8 mouse cellular contexts compared by ENCODE assay signal in genomic region chr2:152678302-152678701, GRCm38 (mm10). TPM values are rescaled to one million over a fixed set of nuclear protein-coding genes. Genes with fewer than 3 reads are reported as not detected.
DNase-seq lines count a peak whose midpoint lies in the region; ATAC-seq and TF ChIP-seq lines count a peak whose summit lies in the region.

No protein-coding gene starts in this region.

- H3K4me1 ChIP-seq in cerebellum, adult 2 months (ENCODE audit: control insufficient read depth, insufficient read depth, low read length): peaks cover 22% of the 10 kb centered on the region
- H3K4me1 ChIP-seq in forebrain, embryonic 16.5 days (replicated peaks; ENCODE audit: control insufficient read depth, insufficient read depth, low read length): peaks cover 31% of the 10 kb centered on the region

- no peak for DNase-seq in cerebellum, adult 2 months
- no peak for DNase-seq in cerebellum, postnatal 36 days
- peak; percentile 64 to 65 for DNase-seq in right cerebral cortex, postnatal 10 days (ENCODE audit: low spot score in 2 of 2)
- no peak for DNase-seq in right cerebral cortex, postnatal 14 days
- peak; percentile 50 for DNase-seq in lung, postnatal 14 days
- DNase-seq in urinary bladder, adult 2 months (ENCODE audit: low spot score): no peak
- DNase-seq in urinary bladder, adult 18-20 months (ENCODE audit: low spot score in 2 of 2): no peak

- H3K4me3 ChIP-seq in cerebellum, adult 2 months (replicated peaks; ENCODE audit: insufficient read depth, low read depth, low read length): no peak overlapping the region
- H3K4me3 ChIP-seq in forebrain, embryonic 16.5 days (replicated peaks; ENCODE audit: low read length): no peak overlapping the region

- peaks cover 47% of the 10 kb centered on the region for H3K36me3 ChIP-seq in forebrain, embryonic 16.5 days (ENCODE audit: control insufficient read depth, insufficient read depth)

- peak; percentile 72 for ATAC-seq in forebrain, embryonic 16.5 days

- TF ChIP-seq CTCF in cerebellum, adult 2 months (IDR thresholded peaks at IDR 0.05; ENCODE audit: borderline replicate concordance, insufficient read depth, low read depth, low read length): peak; percentile 47; the same call in 1 of the 2 replicates

- no peak for TF ChIP-seq POLR2A in cerebellum, adult 2 months (IDR thresholded peaks at IDR 0.05; ENCODE audit: borderline replicate concordance, insufficient read depth, low read length)

- no peaks in the 10 kb centered on the region for H3K9me3 ChIP-seq in forebrain, embryonic 16.5 days (ENCODE audit: control insufficient read depth, low read length)

- H3K9ac ChIP-seq in forebrain, embryonic 16.5 days (replicated peaks; ENCODE audit: low read depth, low read length): no peak overlapping the region

- H3K27me3 ChIP-seq in cerebellum, adult 2 months (ENCODE audit: control insufficient read depth, insufficient read depth, low read length): no peaks in the 10 kb centered on the region
- H3K27me3 ChIP-seq in forebrain, embryonic 16.5 days (replicated peaks; ENCODE audit: control insufficient read depth, insufficient read depth, low read length): no peaks in the 10 kb centered on the region

- H3K4me2 ChIP-seq in forebrain, embryonic 16.5 days (ENCODE audit: low read length): no peak overlapping the region

- no peak overlapping the region for H3K27ac ChIP-seq in cerebellum, adult 2 months (ENCODE audit: insufficient read depth, low read length)
- H3K27ac ChIP-seq in forebrain, embryonic 16.5 days (ENCODE audit: low read length): no peak overlapping the region

- 31% methylated on average over 3 of the region's 3 CpGs for WGBS in cerebellum, adult 2 months
- WGBS in forebrain, embryonic 16.5 days: 60% methylated on average over 3 of the region's 3 CpGs

RNA-seq across cellular contexts. Expression of gene Mcts2, which starts 8.5 kb away (rescaled TPM):
- polyA plus RNA-seq in cerebellum, adult 2 months (2012; rRNA removed): 19.2 and 19.9 TPM in 2 replicates
- 29.3 and 32.8 TPM in 2 replicates for polyA plus RNA-seq in forebrain, embryonic 16.5 days (2015; fragmentation: Nextera tagmentation; extraction: Ambion mirVana)
- polyA plus RNA-seq in urinary bladder, adult 2 months (2012; rRNA removed): 17.1 and 17.8 TPM in 2 replicates

RNA-seq across cellular contexts. Expression of gene H13, which starts 9.0 kb away (rescaled TPM):
- 80.5 and 83.5 TPM in 2 replicates for polyA plus RNA-seq in cerebellum, adult 2 months (2012; rRNA removed)
- polyA plus RNA-seq in forebrain, embryonic 16.5 days (2015; fragmentation: Nextera tagmentation; extraction: Ambion mirVana): 173 and 174 TPM in 2 replicates
- polyA plus RNA-seq in urinary bladder, adult 2 months (2012; rRNA removed): 64.3 and 67.2 TPM in 2 replicates

RNA-seq across cellular contexts. Expression of gene Rem1, which starts 51.6 kb away (rescaled TPM):
- 0.76 and 0.90 TPM in 2 replicates for polyA plus RNA-seq in cerebellum, adult 2 months (2012; rRNA removed)
- 0.32 and 0.67 TPM in 2 replicates for polyA plus RNA-seq in forebrain, embryonic 16.5 days (2015; fragmentation: Nextera tagmentation; extraction: Ambion mirVana)
- polyA plus RNA-seq in urinary bladder, adult 2 months (2012; rRNA removed): 9.4 and 11.7 TPM in 2 replicates

RNA-seq across cellular contexts. Expression of gene Defb25, which starts 55.4 kb away (rescaled TPM):
- not detected in 2 replicates for polyA plus RNA-seq in cerebellum, adult 2 months (2012; rRNA removed)
- polyA plus RNA-seq in forebrain, embryonic 16.5 days (2015; fragmentation: Nextera tagmentation; extraction: Ambion mirVana): not detected in 2 replicates
- 0.78 and 0.95 TPM in 2 replicates for polyA plus RNA-seq in urinary bladder, adult 2 months (2012; rRNA removed)

RNA-seq across cellular contexts. Expression of gene Id1, which starts 57.7 kb away (rescaled TPM):
- polyA plus RNA-seq in cerebellum, adult 2 months (2012; rRNA removed): 63.8 and 68.7 TPM in 2 replicates
- 22.3 and 26.0 TPM in 2 replicates for polyA plus RNA-seq in forebrain, embryonic 16.5 days (2015; fragmentation: Nextera tagmentation; extraction: Ambion mirVana)
- 416 and 633 TPM in 2 replicates for polyA plus RNA-seq in urinary bladder, adult 2 months (2012; rRNA removed)

Comparison
In these comparisons a context has a peak if more than half of its experiments do, and no peak if none do; other contexts are left out.
1. DNase-seq: peak in right cerebral cortex, postnatal 10 days (2 of 2) and lung, postnatal 14 days (single experiment); none in cerebellum, adult 2 months (0 of 2), cerebellum, postnatal 36 days (0 of 2), right cerebral cortex, postnatal 14 days (single experiment), urinary bladder, adult 2 months (single experiment) and urinary bladder, adult 18-20 months (0 of 2).